Mouse (Mus musculus): ENCODE data around the gene Pfn5.
"Not testable (repeated sequence)": the region's sequence is repeated elsewhere in the genome, so short reads cannot be mapped to it uniquely, and the experiment has no call there.

Gene Pfn5

GRCm38 (mm10) chrX:95557887-95558286, at the start of gene Pfn5, which contains the start of gene Asb12:
TSS of gene Pfn5 (plus strand) at chrX:95558104.
TSS of gene Asb12 (minus strand) at chrX:95557987.
- DNase-seq (ENCODE audit: low read depth, low spot score) = no peak

DNA sequence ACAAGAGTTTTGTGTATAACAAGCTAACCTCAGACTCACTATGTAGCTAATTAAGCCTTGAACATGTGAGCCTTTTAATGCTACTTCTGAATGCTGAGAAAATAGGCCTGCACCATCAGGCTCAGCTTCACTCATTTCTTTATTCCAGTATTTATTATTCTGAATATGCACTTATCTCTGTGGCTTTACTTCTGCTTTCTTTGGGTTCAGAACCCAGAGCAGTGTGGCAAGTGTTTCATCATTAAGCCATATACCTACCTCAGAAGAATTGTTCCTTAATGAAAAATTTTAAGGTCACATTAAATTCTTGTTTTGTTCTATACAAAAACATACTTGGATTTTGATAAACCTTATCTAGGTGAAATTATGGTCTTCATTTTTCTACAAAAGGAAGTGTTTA, 34.0 kb upstream of the Pfn5 start:
- DNase-seq (ENCODE audit: low read depth, low spot score) = no peak

DNA sequence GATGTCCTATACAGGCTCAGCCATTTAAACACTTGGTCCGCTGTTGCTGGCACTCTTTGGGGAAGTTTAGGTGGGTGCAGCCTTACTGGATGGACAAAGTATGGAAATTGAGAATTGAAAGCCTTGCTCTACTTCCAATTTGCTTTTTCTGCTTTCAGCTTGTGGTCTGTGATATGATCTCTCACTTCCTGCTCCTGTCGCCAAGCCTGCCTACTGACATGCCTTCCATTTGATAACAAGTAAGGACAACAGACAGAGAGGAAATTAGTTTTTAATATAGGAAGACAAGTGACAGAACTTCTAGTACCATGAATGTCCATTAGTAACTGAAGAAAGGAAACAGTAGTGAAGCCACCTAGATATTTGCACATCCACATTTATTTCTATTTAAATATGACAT, 32.7 kb upstream of the Pfn5 start:
- DNase-seq (ENCODE audit: low read depth, low spot score) = no peak

GRCm38 (mm10) chrX:95535493-95535892, 22.4 kb upstream of the Pfn5 start:
- DNase-seq (ENCODE audit: low read depth, low spot score) = not testable (repeated sequence)

- no peak for DNase-seq (ENCODE audit: low read depth, low spot score)
These were observed 3.6 kb upstream of the Pfn5 start for GRCm38 (mm10) chrX:95554321-95554720.

DNA sequence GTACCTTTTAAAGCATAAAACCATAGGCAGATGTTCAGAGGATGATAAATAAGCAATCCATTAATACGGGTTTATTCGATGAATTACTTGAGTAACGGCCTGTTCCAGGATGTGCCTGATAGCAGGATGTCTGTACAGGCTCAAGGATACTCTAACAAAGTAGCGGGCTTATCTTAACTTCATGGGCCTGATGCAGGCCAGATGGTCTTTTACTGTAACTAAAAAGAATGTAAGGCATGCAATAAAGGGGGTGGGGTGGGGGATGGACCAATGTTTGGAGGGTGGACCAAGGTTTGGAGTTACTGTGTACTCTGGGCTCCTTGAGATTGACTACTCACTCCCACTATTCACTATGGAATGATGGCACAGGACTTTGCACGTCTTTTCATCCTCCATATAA, 42.7 kb downstream of the Pfn5 start:
- no peak for DNase-seq (ENCODE audit: low read depth, low spot score)

All from A20 (cell line).